Mouse (Mus musculus) T-cell, adult 2 months (primary cell): ENCODE measurements around the gene Uqcc3.
A peak's percentile ranks its signal among the peaks of the same experiment; 100 is the strongest.
"Not testable (repeated sequence)": the region's sequence is repeated elsewhere in the genome, so short reads cannot be mapped to it uniquely, and the experiment has no call there.

Experiments
- DNase-seq: peaks from one replicate; pipeline ENCODE4 v3.0.0; 2022; ENCODE audit warnings: low spot score

The Uqcc3 gene

DNA sequence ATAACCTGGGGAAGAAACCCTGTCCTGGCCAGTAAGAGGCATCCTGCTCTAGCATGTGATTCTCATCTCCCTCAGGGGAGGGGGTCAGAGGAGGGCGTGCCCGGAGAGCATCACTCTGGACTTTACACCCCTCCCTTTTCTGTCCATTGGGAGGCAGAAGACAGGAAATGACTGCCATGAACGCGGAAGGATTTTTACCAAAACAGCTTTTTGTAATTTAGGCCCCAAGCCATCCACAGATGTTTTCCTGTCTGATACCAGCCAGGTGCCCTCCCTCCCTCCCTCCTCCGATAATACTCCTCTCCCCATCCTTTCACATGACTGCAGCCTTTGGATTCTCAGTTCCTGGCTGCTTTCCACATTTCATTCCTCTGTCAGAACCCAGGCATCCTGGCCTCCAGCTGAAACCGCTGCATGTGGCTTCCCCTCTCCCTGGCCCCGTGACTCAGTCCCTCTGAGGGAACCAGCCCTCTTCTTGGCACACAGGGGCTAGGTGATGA lies 30.3 kb downstream of the Uqcc3 start, which contains the start of gene Lrrn4cl:
Gene Lrrn4cl, plus strand, starts transcription at position 367 of the 500 bp plus-strand sequence.
- no peak for DNase-seq

DNA sequence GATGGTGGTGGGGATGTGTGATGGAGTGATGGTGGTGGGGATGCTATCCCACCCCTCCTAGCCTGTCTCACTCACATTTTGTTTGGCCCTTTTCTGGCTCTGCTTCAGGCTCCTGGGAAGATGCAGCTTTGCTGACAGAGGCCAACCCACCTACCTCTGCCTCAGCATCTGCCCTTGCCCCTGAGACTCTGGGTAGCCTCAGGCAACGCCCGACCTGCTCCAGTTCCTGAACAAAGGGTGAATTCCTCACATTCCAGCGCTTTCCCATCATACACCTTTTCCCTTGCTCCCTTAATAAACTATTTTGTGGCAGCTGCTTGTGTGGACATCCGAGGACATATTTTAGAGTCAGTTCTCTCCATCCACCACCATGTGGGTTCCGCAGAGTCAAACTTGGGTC lies 32.4 kb downstream of the Uqcc3 start:
- DNase-seq, result no peak

DNA sequence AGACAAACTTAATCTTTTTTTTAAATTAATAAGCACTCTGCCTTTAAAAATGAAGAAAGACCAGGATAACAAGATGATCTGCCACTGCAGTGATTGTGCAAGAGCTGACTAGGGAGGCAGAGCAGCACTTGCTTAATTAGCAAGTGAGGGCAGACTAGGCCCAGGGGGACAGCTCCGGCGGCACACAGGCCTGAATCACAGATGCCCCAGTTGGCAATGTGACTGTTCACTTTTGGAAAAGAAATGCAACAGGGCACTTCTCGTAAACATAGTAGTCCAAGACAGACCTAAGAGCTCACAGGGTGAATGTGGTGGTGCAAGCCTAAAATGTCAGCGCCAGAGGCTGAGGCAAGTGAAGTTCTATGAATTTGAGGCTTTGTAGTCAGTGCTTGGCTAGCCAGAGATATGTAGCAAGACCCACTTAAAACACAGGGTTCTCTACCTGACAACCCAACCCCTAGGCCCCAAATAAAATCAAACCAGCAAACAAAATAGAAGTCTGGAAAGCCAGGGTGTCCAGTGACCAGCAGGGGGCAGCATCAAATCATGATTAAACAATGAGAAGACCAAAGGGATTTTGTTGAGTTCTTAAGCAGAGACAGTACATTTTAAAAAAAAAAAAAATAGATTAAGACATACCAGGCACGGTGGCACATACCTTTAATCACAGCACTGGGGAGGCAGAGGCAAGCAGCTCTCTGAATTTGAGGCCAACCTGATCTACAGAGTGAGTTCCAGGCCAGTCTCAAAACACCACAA lies 36.2 kb downstream of the Uqcc3 start:
- DNase-seq, result peak; percentile 80

- no peak for DNase-seq
Measured at GRCm38 (mm10) chr19:8842961-8843360, 37.8 kb downstream of the Uqcc3 start.

DNA sequence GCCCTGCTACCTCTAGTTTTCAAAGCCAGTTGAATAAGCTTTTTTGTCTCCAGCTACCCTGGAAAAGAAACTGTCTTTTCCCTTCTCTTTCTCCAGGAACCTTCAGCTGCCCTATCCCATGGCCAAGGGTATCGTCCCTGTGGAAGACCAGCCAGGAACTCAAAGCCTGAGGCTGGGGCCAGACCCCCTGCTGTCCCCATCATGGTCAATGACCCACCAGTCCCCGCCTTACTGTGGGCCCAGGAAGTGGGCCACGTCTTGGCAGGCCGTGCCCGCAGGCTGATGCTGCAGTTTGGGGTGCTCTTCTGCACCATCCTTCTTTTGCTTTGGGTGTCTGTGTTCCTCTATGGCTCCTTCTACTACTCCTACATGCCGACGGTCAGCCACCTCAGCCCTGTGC lies 39.7 kb downstream of the Uqcc3 start:
- no peak for DNase-seq

- peak; percentile 40 for DNase-seq
Measured at GRCm38 (mm10) chr19:8839908-8840791, 40.6 kb downstream of the Uqcc3 start.

DNA sequence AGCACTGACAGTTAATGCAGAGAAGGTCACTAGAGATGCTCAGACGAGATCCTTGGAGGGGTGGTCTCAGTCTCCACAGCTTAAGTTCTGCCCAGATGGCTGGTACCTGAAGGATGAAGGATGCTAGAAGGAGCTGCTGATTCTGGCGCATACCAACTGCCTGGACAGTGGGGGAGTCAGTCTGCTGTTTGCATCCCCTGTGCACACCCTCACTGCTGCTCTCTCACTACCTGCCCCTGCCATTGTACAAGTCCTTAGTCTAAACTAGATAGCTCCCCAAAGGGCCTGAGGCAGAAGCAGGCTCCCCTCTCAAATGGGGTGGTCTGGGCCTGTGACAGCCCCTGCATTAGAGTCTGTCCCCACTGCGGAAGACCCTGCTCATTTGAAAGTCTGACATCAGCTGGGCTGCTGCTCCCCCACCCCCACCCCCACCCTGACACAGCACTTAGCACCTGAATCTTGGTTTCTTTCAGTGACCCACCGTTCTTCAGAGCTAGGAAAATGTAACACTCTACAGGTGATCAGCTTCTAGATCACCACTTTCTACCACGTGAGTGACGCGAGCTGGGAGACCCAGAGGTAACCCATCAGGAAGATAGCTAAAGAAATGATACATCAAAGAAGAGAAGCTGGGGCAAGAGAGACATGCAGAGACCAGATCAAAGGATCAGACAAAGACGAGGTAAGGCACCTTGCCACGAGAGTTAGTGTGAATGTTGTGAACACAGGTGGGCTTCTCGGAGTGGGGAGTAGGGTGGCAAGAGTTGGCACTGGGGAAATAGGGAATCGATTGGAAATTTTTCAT lies 41.4 kb downstream of the Uqcc3 start, which contains the start of gene Gng3:
Gene Gng3, minus strand, starts transcription at position 92 of the 805 bp plus-strand sequence.
- no peak for DNase-seq

- no peak for DNase-seq
Measured at GRCm38 (mm10) chr19:8838041-8838730, 42.5 kb downstream of the Uqcc3 start.

DNA sequence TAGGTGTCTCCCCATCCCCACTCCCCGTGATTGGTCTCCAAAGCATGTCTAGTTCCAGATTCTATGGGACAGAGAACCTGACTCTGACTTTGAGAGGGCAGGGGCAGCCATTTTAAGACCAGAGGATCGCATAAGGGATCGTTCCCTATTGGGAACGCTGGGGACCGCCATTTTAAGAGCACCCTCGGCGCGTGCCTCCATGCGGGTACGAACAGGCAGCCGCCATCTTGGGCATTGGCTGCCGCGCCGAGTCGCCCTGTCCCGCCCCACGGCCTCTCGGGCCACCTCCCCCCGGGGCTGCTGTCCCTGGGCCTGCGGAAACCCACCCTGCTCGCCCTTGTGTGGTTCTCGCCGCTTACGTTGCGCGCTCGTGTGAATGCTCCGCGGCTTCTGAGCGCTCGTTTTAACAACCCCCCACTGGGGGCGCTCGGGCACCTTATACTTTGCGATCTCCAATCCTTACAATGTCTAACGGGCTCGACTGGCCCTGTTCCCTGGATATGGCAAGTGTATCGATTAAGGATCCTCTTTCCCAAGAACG lies 43.4 kb downstream of the Uqcc3 start, which contains the start of gene Bscl2:
Gene Bscl2, plus strand, starts transcription at position 217 of the 541 bp plus-strand sequence.
- DNase-seq, result peak; percentile 82

DNA sequence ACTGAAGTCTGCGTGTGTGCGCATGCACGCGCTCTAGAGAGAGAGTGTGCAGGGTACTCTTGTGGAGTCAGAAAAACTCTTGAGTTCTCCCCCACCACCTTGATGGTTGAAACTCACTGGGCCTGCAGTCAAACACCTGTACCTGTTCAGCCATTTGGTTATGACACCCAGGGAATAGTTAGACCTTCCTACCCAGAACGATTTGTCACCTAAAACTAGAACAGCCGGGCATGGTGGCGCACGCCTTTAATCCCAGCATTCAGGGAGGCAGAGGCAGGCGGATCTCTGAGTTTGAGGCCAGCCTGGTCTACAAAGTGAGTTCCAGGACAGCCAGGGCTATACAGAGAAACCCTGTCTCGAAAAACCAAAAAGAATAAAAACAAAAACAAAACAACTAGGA lies 44.4 kb downstream of the Uqcc3 start:
- not testable (repeated sequence) for DNase-seq

GRCm38 (mm10) chr19:8832971-8833370 lies 47.8 kb downstream of the Uqcc3 start:
- DNase-seq, result no peak

GRCm38 (mm10) chr19:8831262-8831661 lies 49.5 kb downstream of the Uqcc3 start:
- no peak for DNase-seq

GRCm38 (mm10) chr19:8830664-8831063 lies 50.1 kb downstream of the Uqcc3 start:
- DNase-seq, result no peak
